ENCODE assay signal across 11 mouse cellular contexts in genomic region chr4:129934177-129934855, GRCm38 (mm10). TPM values are rescaled to one million over a fixed set of nuclear protein-coding genes. Genes with fewer than 3 reads are reported as not detected.
DNase-seq lines count a peak whose midpoint lies in the region; ATAC-seq and TF ChIP-seq lines count a peak whose summit lies in the region.
"Had no signal": no experiment of that assay in that cellular context is flagged by ENCODE, and none has a peak within 500 bp of the region (broad histone marks: within the 10 kb centered on the region; RNA-seq: fewer than 3 reads in every experiment).

No protein-coding gene starts in this region.

- ATAC-seq in midbrain, embryonic 16.5 days, result peak; percentile 73; the same call in 1 of the 2 replicates
- ATAC-seq in erythroblast, adult 5-6 weeks (replicated peaks; ENCODE audit: low FRiP score, poor library complexity, severe bottlenecking), result no peak

- no peaks in the 10 kb centered on the region for H3K9me3 ChIP-seq in midbrain, embryonic 16.5 days (replicated peaks; ENCODE audit: control insufficient read depth, low read length, poor library complexity, severe bottlenecking)
- H3K9me3 ChIP-seq: embryonic facial prominence, embryonic 12.5 days; midbrain, embryonic 12.5 days had no signal

- H3K36me3 ChIP-seq in midbrain, embryonic 16.5 days (ENCODE audit: control insufficient read depth, insufficient read depth, low read length), result no peaks in the 10 kb centered on the region
- H3K36me3 ChIP-seq: embryonic facial prominence, embryonic 12.5 days; midbrain, embryonic 12.5 days had no signal

- H3K4me1 ChIP-seq in midbrain, embryonic 16.5 days (ENCODE audit: control insufficient read depth, insufficient read depth, low read length), result peaks cover 11% of the 10 kb centered on the region

- no peaks in the 10 kb centered on the region for H3K27me3 ChIP-seq in midbrain, embryonic 16.5 days (ENCODE audit: control insufficient read depth, insufficient read depth, low read depth, low read length)
- H3K27me3 ChIP-seq: embryonic facial prominence, embryonic 12.5 days had no signal

- TF ChIP-seq CTCF in layer of hippocampus, adult 2 months (conservative IDR thresholded peaks at IDR 0.05), result no peak

- H3K9ac ChIP-seq in midbrain, embryonic 16.5 days (ENCODE audit: low read depth, low read length), result peak overlapping the region; percentile 35; the same call in 1 of the 2 replicates
- H3K9ac ChIP-seq: embryonic facial prominence, embryonic 12.5 days; midbrain, embryonic 12.5 days had no signal

- 53% methylated on average over 16 of the region's 16 CpGs for WGBS in midbrain, embryonic 16.5 days

- no peak overlapping the region; the same call in 1 of the 2 replicates for H3K4me2 ChIP-seq in midbrain, embryonic 16.5 days (ENCODE audit: low read length)
- H3K4me2 ChIP-seq: embryonic facial prominence, embryonic 12.5 days; midbrain, embryonic 12.5 days had no signal

- peak; percentile 20 for DNase-seq in brain, embryonic 18.5 days (ENCODE audit: low read depth, low spot score)
- peak; percentile 9 for DNase-seq in cerebellum, adult 8-10 months
- peak; percentile 66 to 83 for DNase-seq in layer of hippocampus, adult 2 months (ENCODE audit: low spot score in 2 of 2)
- no peak for DNase-seq in urinary bladder, postnatal 36 days (ENCODE audit: low spot score in 2 of 2)
- DNase-seq in thymus, postnatal 25 days, result no peak
- DNase-seq: kidney, postnatal 14 days; thymus, postnatal 36 days had no signal

- H3K4me3 ChIP-seq in layer of hippocampus, adult 2 months, result peak overlapping the region; percentile 44
- H3K4me3 ChIP-seq in midbrain, embryonic 16.5 days (ENCODE audit: low read depth, low read length), result no peak overlapping the region
- H3K4me3 ChIP-seq: embryonic facial prominence, embryonic 12.5 days; midbrain, embryonic 12.5 days had no signal

- H3K27ac ChIP-seq in layer of hippocampus, adult 2 months, result peak overlapping the region; percentile 87
- H3K27ac ChIP-seq in midbrain, embryonic 16.5 days (ENCODE audit: low read length), result peak overlapping the region; percentile 43
- H3K27ac ChIP-seq: embryonic facial prominence, embryonic 12.5 days; midbrain, embryonic 12.5 days had no signal

RNA-seq across cellular contexts. Expression of gene Spocd1, which starts 5.3 kb away (rescaled TPM):
- total RNA-seq in layer of hippocampus, adult 2 months (2021), result 1 to 10 TPM in 1 of 2 experiments, under 1 TPM in 1; 0.42 to 1.0 TPM
- polyA plus RNA-seq in midbrain, embryonic 16.5 days (2015; fragmentation: Nextera tagmentation; extraction: Ambion mirVana), result not detected in 2 replicates
- not detected in 2 replicates for total RNA-seq in erythroblast, adult 5-6 weeks (2015; ENCODE audit: low replicate concordance)
- not detected in 2 replicates for total RNA-seq in erythroblast, adult 5-6 weeks (2017; ENCODE audit: low replicate concordance)
- polyA plus RNA-seq: midbrain, embryonic 12.5 days had no signal

RNA-seq across cellular contexts. Expression of gene Adgrb2, which starts 50.4 kb away (rescaled TPM):
- 100 to 1,000 TPM; 549 to 563 TPM for total RNA-seq in layer of hippocampus, adult 2 months (2021)
- 15.8 and 17.0 TPM in 2 replicates for polyA plus RNA-seq in midbrain, embryonic 16.5 days (2015; fragmentation: Nextera tagmentation; extraction: Ambion mirVana)
- not detected in 2 replicates for total RNA-seq in erythroblast, adult 5-6 weeks (2015; ENCODE audit: low replicate concordance)
- not detected in 2 replicates for total RNA-seq in erythroblast, adult 5-6 weeks (2017; ENCODE audit: low replicate concordance)

Comparison
In these comparisons a context has a peak if more than half of its experiments do, and no peak if none do; other contexts are left out.
1. DNase-seq: peak in brain, embryonic 18.5 days (single experiment), cerebellum, adult 8-10 months (single experiment) and layer of hippocampus, adult 2 months (2 of 2); none in urinary bladder, postnatal 36 days (0 of 2) and thymus, postnatal 25 days (single experiment).
2. RNA of gene Adgrb2, which starts 50.4 kb away (total RNA-seq): 549 to 563 TPM in layer of hippocampus, adult 2 months; not detected in erythroblast, adult 5-6 weeks; every median in the first group is over 100 times any median in the second.